Mouse (Mus musculus): ENCODE data around the gene Hax1. TPM values are rescaled to one million over a fixed set of nuclear protein-coding genes. Genes with fewer than 3 reads are reported as not detected.

Gene Hax1
- polyA plus RNA-seq, 1 experiment, result 96.5 TPM

GRCm38 (mm10) chr3:89963221-89963763 lies 35.3 kb downstream of the Hax1 start, which contains the start of gene Atp8b2:
Atp8b2 (minus strand) TSS chr3:89963508.
- peaks cover 35% of the 10 kb centered on the region for H3K4me1 ChIP-seq (ENCODE audit: control insufficient read depth, insufficient read depth, low read length)
- TF ChIP-seq CTCF (IDR thresholded peaks at IDR 0.05; ENCODE audit: low read depth, low read length) (no peak), POLR2A (IDR thresholded peaks at IDR 0.05; ENCODE audit: borderline replicate concordance, low read depth, low read length) (0 out of 2 replicates have a peak, but pooled peaks have one; percentile 6)
- peak within 1 kb of the TSS; percentile 65 for H3K27ac ChIP-seq (ENCODE audit: insufficient read depth, low read depth, low read length)
- peak within 1 kb of the TSS; percentile 88 for H3K4me3 ChIP-seq (ENCODE audit: insufficient read depth, low read length)

- H3K4me1 ChIP-seq (ENCODE audit: control insufficient read depth, insufficient read depth, low read length), result peaks cover 35% of the 10 kb centered on the region
- TF ChIP-seq POLR2A (IDR thresholded peaks at IDR 0.05; ENCODE audit: borderline replicate concordance, low read depth, low read length), result no peak
- no peak for TF ChIP-seq CTCF (IDR thresholded peaks at IDR 0.05; ENCODE audit: low read depth, low read length)
Observed at GRCm38 (mm10) chr3:89962751-89963220, 35.8 kb downstream of the Hax1 start.

GRCm38 (mm10) chr3:89962059-89962750 lies 36.4 kb downstream of the Hax1 start:
- peaks cover 35% of the 10 kb centered on the region for H3K4me1 ChIP-seq (ENCODE audit: control insufficient read depth, insufficient read depth, low read length)
- H3K27ac ChIP-seq (ENCODE audit: insufficient read depth, low read depth, low read length), result peak overlapping the region; percentile 26

More at GRCm38 (mm10) chr3:89962751-89963220, 35.8 kb downstream of the Hax1 start:
- H3K4me3 ChIP-seq (ENCODE audit: insufficient read depth, low read length), result peak overlapping the region; percentile 88
- H3K27ac ChIP-seq (ENCODE audit: insufficient read depth, low read depth, low read length), result peak overlapping the region; percentile 26

GRCm38 (mm10) chr3:89961436-89961835 lies 37.1 kb downstream of the Hax1 start:
- Histone ChIP-seq H3K4me1 (ENCODE audit: control insufficient read depth, insufficient read depth, low read length) (peaks cover 35% of the 10 kb centered on the region), H3K27ac (ENCODE audit: insufficient read depth, low read depth, low read length) (no peak overlapping the region), H3K4me3 (ENCODE audit: insufficient read depth, low read length) (peak overlapping the region; percentile 88)
- TF ChIP-seq POLR2A (IDR thresholded peaks at IDR 0.05; ENCODE audit: borderline replicate concordance, low read depth, low read length) (no peak), CTCF (IDR thresholded peaks at IDR 0.05; ENCODE audit: low read depth, low read length) (no peak)

More at GRCm38 (mm10) chr3:89962059-89962750, 36.4 kb downstream of the Hax1 start:
- TF ChIP-seq POLR2A (IDR thresholded peaks at IDR 0.05; ENCODE audit: borderline replicate concordance, low read depth, low read length), result no peak
- TF ChIP-seq CTCF (IDR thresholded peaks at IDR 0.05; ENCODE audit: low read depth, low read length), result no peak
- H3K4me3 ChIP-seq (ENCODE audit: insufficient read depth, low read length), result peak overlapping the region; percentile 88

GRCm38 (mm10) chr3:89960469-89960868 lies 38.1 kb downstream of the Hax1 start:
- peak overlapping the region; percentile 74 for H3K4me3 ChIP-seq (ENCODE audit: insufficient read depth, low read length)
- peaks cover 35% of the 10 kb centered on the region for H3K4me1 ChIP-seq (ENCODE audit: control insufficient read depth, insufficient read depth, low read length)
- H3K27ac ChIP-seq (ENCODE audit: insufficient read depth, low read depth, low read length), result no peak overlapping the region
- no peak for TF ChIP-seq CTCF (IDR thresholded peaks at IDR 0.05; ENCODE audit: low read depth, low read length)
- no peak for TF ChIP-seq POLR2A (IDR thresholded peaks at IDR 0.05; ENCODE audit: borderline replicate concordance, low read depth, low read length)

GRCm38 (mm10) chr3:89959435-89959834 lies 39.1 kb downstream of the Hax1 start:
- Histone ChIP-seq H3K4me1 (ENCODE audit: control insufficient read depth, insufficient read depth, low read length) (peaks cover 31% of the 10 kb centered on the region), H3K27ac (ENCODE audit: insufficient read depth, low read depth, low read length) (no peak overlapping the region), H3K4me3 (ENCODE audit: insufficient read depth, low read length) (no peak overlapping the region)
- TF ChIP-seq POLR2A (IDR thresholded peaks at IDR 0.05; ENCODE audit: borderline replicate concordance, low read depth, low read length) (no peak), CTCF (IDR thresholded peaks at IDR 0.05; ENCODE audit: low read depth, low read length) (no peak)

- no peak overlapping the region for H3K4me3 ChIP-seq (ENCODE audit: insufficient read depth, low read length)
- peaks cover 30% of the 10 kb centered on the region for H3K4me1 ChIP-seq (ENCODE audit: control insufficient read depth, insufficient read depth, low read length)
- no peak overlapping the region for H3K27ac ChIP-seq (ENCODE audit: insufficient read depth, low read depth, low read length)
- TF ChIP-seq POLR2A (IDR thresholded peaks at IDR 0.05; ENCODE audit: borderline replicate concordance, low read depth, low read length), result no peak
- no peak for TF ChIP-seq CTCF (IDR thresholded peaks at IDR 0.05; ENCODE audit: low read depth, low read length)
Observed at GRCm38 (mm10) chr3:89957880-89958279, 40.7 kb downstream of the Hax1 start.

GRCm38 (mm10) chr3:89956177-89956971 lies 42.2 kb downstream of the Hax1 start:
- TF ChIP-seq CTCF (IDR thresholded peaks at IDR 0.05; ENCODE audit: low read depth, low read length) (no peak), POLR2A (IDR thresholded peaks at IDR 0.05; ENCODE audit: borderline replicate concordance, low read depth, low read length) (no peak)
- no peak overlapping the region for H3K27ac ChIP-seq (ENCODE audit: insufficient read depth, low read depth, low read length)
- H3K4me3 ChIP-seq (ENCODE audit: insufficient read depth, low read length), result no peak overlapping the region
- peaks cover 22% of the 10 kb centered on the region for H3K4me1 ChIP-seq (ENCODE audit: control insufficient read depth, insufficient read depth, low read length)

- Histone ChIP-seq H3K27ac (ENCODE audit: insufficient read depth, low read depth, low read length) (no peak overlapping the region), H3K4me1 (ENCODE audit: control insufficient read depth, insufficient read depth, low read length) (no peaks in the 10 kb centered on the region), H3K4me3 (ENCODE audit: insufficient read depth, low read length) (no peak overlapping the region)
- peak; percentile 80 for TF ChIP-seq CTCF (IDR thresholded peaks at IDR 0.05; ENCODE audit: low read depth, low read length)
- no peak for TF ChIP-seq POLR2A (IDR thresholded peaks at IDR 0.05; ENCODE audit: borderline replicate concordance, low read depth, low read length)
Observed at GRCm38 (mm10) chr3:89953420-89953819, 45.2 kb downstream of the Hax1 start.
